Mouse (Mus musculus): ENCODE results near the gene Als2cr12. TPM values are rescaled to one million over a fixed set of nuclear protein-coding genes. Genes with fewer than 3 reads are reported as not detected.
A peak's percentile ranks its signal among the peaks of the same experiment; 100 is the strongest.

The Als2cr12 gene
- polyA plus RNA-seq, 2 experiments: 0.12 TPM; not detected in 1

DNA sequence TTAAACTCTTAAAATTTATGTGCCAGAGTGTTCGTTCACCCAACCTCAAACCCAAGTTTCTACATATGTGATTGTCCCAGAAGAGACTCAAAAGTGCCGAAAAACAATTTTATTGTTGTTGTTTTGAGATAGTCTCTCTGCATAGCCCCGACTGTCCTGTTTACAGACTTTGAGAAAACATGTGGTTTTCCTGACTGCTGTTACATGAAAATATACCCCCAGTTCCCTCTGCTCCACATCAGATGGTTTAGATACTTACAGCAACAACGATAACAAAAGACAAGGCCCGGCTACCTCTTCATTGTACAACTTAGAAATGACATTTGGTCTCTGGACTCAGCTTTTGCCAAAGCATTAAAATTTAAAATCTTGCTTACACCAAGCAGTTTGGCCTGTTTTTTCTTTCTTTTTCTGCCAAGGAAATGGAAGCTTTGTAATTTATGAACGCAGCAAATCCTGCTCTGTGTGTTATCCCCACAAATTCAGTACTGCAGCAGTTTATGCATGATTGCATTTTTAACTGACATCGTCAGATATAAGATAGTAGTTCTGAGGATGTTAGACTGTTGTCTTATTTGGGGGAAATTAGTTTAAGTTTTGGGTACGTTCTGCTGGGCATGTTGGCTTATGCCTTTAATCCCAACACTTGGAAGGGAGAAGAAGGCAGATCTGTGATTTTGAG lies 21.9 kb upstream of the Als2cr12 start:
- no peaks in the 10 kb centered on the region for H3K9me3 ChIP-seq (ENCODE audit: control insufficient read depth, low read length)
- 90% methylated on average over 8 of the region's 8 CpGs for whole genome bisulfite sequencing
- H3K4me3 ChIP-seq (replicated peaks; ENCODE audit: low read length): no peak overlapping the region
- ATAC-seq (ENCODE audit: low FRiP score, low read depth) (no peak), DNase-seq (ENCODE audit: low spot score) (no peak)
- H3K4me1 ChIP-seq (ENCODE audit: control insufficient read depth, insufficient read depth, low read length): peaks cover 19% of the 10 kb centered on the region
- H3K4me2 ChIP-seq (replicated peaks; ENCODE audit: low read depth, low read length, severe bottlenecking): no peak overlapping the region
- no peaks in the 10 kb centered on the region for H3K27me3 ChIP-seq (ENCODE audit: control insufficient read depth, insufficient read depth, low read length)
- TF ChIP-seq POLR2A (IDR thresholded peaks at IDR 0.05; ENCODE audit: borderline replicate concordance, extremely low read depth, insufficient read depth, insufficient read length): no peak
- H3K27ac ChIP-seq (replicated peaks; ENCODE audit: low read depth, low read length): no peak overlapping the region
- peaks cover 33% of the 10 kb centered on the region for H3K36me3 ChIP-seq (ENCODE audit: control insufficient read depth, insufficient read depth, low read length)
- H3K9ac ChIP-seq (ENCODE audit: low read depth, low read length, severe bottlenecking): no peak overlapping the region

DNA sequence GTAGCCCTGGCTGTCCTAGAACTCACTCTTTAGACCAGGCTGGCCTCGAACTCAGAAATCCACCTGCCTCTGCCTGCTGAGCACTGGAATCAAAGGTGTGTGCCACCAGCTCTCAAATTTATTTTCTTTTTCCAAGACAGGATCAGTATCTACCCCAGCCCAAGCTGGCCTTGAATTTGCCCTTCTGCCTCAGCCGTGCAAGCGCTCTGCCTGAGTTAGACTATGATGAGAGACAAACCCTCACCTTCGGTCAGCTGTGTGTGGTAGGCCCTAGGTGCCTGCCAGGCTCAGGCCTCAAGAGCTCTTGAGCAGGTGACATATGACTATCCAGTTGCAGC lies 21.1 kb upstream of the Als2cr12 start:
- DNase-seq (ENCODE audit: low spot score) (no peak), ATAC-seq (ENCODE audit: low FRiP score, low read depth) (no peak)
- Histone ChIP-seq H3K4me2 (replicated peaks; ENCODE audit: low read depth, low read length, severe bottlenecking) (no peak overlapping the region), H3K4me3 (replicated peaks; ENCODE audit: low read length) (no peak overlapping the region), H3K9ac (ENCODE audit: low read depth, low read length, severe bottlenecking) (no peak overlapping the region), H3K9me3 (ENCODE audit: control insufficient read depth, low read length) (no peaks in the 10 kb centered on the region), H3K4me1 (ENCODE audit: control insufficient read depth, insufficient read depth, low read length) (peaks cover 19% of the 10 kb centered on the region), H3K27me3 (ENCODE audit: control insufficient read depth, insufficient read depth, low read length) (no peaks in the 10 kb centered on the region), H3K27ac (replicated peaks; ENCODE audit: low read depth, low read length) (no peak overlapping the region), H3K36me3 (ENCODE audit: control insufficient read depth, insufficient read depth, low read length) (peaks cover 29% of the 10 kb centered on the region)
- 97% methylated on average over 4 of the region's 4 CpGs for WGBS
- TF ChIP-seq POLR2A (IDR thresholded peaks at IDR 0.05; ENCODE audit: borderline replicate concordance, extremely low read depth, insufficient read depth, insufficient read length): no peak

DNA sequence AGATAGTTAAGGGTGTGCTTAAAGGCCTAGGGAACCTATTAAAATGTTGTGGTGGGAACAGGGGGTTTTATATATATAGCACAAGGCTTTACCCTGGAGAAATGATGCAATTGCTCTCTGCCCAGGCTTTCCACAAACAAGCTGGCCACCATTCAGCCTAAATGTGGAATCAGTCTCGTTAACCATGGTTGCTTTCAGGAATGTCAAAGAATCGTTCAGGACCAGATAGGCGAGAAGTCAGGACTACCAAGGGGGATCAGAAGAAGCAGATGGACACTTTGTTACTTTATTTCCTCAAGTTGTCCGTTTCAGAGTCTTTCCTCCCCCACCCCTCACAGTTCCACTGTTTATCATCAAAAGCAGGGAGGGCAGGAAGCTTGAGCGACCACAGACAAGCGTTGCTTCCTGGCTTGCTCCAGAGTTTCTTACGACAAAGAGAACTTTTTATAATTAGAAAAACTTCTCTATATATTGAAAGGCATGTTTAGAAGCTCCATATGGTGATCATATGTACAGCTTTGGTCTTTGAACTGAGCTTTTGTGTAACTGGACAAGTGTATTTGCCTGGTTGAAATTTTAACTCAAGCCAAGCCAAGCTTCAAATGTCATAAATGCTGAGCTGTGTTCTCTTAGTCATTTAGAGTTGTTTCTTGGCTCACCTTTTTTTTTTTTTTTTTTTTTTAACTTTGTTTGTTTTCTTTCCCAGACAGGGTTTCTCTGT lies 20.5 kb upstream of the Als2cr12 start:
- WGBS: 34% methylated on average over 7 of the region's 7 CpGs
- no peak for ATAC-seq (ENCODE audit: low FRiP score, low read depth)
- Histone ChIP-seq H3K4me2 (replicated peaks; ENCODE audit: low read depth, low read length, severe bottlenecking) (peak overlapping the region; percentile 30), H3K4me1 (ENCODE audit: control insufficient read depth, insufficient read depth, low read length) (peaks cover 19% of the 10 kb centered on the region), H3K9ac (ENCODE audit: low read depth, low read length, severe bottlenecking) (no peak overlapping the region), H3K27me3 (ENCODE audit: control insufficient read depth, insufficient read depth, low read length) (no peaks in the 10 kb centered on the region), H3K36me3 (ENCODE audit: control insufficient read depth, insufficient read depth, low read length) (peaks cover 29% of the 10 kb centered on the region), H3K4me3 (replicated peaks; ENCODE audit: low read length) (no peak overlapping the region), H3K27ac (replicated peaks; ENCODE audit: low read depth, low read length) (0 out of 2 replicates have a peak overlapping the region, but pooled peaks have one; percentile 33), H3K9me3 (ENCODE audit: control insufficient read depth, low read length) (no peaks in the 10 kb centered on the region)
- peak; percentile 9 for DNase-seq (ENCODE audit: low spot score)
- TF ChIP-seq POLR2A (IDR thresholded peaks at IDR 0.05; ENCODE audit: borderline replicate concordance, extremely low read depth, insufficient read depth, insufficient read length): no peak

DNA sequence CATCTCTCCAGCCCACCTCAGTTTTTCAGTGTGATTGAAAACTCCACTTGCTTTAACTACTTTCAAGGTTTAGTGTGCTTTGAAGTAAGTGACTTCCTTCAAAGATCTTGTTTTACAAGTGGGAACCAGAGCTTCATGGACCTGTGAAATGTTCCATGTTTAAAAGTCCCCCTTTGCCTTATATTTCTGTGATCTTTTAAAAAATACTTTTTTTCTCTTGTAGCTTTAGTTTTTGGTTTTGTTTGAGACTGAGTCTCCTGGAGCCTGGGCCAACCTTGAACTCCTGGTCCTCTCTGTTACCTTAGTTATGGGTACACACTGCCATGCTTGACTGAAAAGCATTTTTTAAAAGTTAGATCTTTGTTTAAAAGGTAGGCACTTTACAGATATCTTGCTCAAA lies 19.7 kb upstream of the Als2cr12 start:
- TF ChIP-seq POLR2A (IDR thresholded peaks at IDR 0.05; ENCODE audit: borderline replicate concordance, extremely low read depth, insufficient read depth, insufficient read length): no peak
- Histone ChIP-seq H3K4me1 (ENCODE audit: control insufficient read depth, insufficient read depth, low read length) (peaks cover 20% of the 10 kb centered on the region), H3K4me3 (replicated peaks; ENCODE audit: low read length) (no peak overlapping the region), H3K9ac (ENCODE audit: low read depth, low read length, severe bottlenecking) (no peak overlapping the region), H3K9me3 (ENCODE audit: control insufficient read depth, low read length) (no peaks in the 10 kb centered on the region), H3K4me2 (replicated peaks; ENCODE audit: low read depth, low read length, severe bottlenecking) (0 out of 2 replicates have a peak overlapping the region, but pooled peaks have one; percentile 77), H3K27me3 (ENCODE audit: control insufficient read depth, insufficient read depth, low read length) (no peaks in the 10 kb centered on the region), H3K36me3 (ENCODE audit: control insufficient read depth, insufficient read depth, low read length) (peaks cover 26% of the 10 kb centered on the region), H3K27ac (replicated peaks; ENCODE audit: low read depth, low read length) (0 out of 2 replicates have a peak overlapping the region, but pooled peaks have one; percentile 33)
- DNase-seq (ENCODE audit: low spot score) (no peak), ATAC-seq (ENCODE audit: low FRiP score, low read depth) (no peak)

DNA sequence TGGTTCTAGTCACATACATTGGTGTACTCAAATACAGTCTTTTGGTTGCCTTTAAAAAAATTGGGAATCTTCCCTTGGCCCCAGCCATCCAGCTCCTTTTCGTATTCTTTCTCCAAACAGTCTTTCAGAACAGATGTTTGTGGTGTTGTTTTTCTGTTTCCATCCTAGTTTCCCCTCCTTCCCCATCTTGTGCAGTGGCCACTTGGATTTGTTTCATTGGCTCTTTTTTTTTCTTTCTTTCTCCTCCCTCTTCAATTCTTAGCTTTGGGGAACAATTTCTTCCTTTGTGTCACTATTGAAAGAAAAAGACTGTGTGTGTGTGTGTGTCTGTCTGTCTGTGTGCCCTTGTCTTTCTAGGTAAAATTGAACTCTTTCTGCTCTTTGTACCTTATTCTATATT lies 18.6 kb upstream of the Als2cr12 start:
- no peak for TF ChIP-seq POLR2A (IDR thresholded peaks at IDR 0.05; ENCODE audit: borderline replicate concordance, extremely low read depth, insufficient read depth, insufficient read length)
- Histone ChIP-seq H3K4me1 (ENCODE audit: control insufficient read depth, insufficient read depth, low read length) (peaks cover 20% of the 10 kb centered on the region), H3K9ac (ENCODE audit: low read depth, low read length, severe bottlenecking) (peak overlapping the region; percentile 80; the same call in 1 of the 2 replicates), H3K36me3 (ENCODE audit: control insufficient read depth, insufficient read depth, low read length) (peaks cover 26% of the 10 kb centered on the region), H3K27ac (replicated peaks; ENCODE audit: low read depth, low read length) (peak overlapping the region; percentile 95; the same call in 1 of the 2 replicates), H3K4me2 (replicated peaks; ENCODE audit: low read depth, low read length, severe bottlenecking) (peak overlapping the region; percentile 77), H3K27me3 (ENCODE audit: control insufficient read depth, insufficient read depth, low read length) (no peaks in the 10 kb centered on the region), H3K9me3 (ENCODE audit: control insufficient read depth, low read length) (no peaks in the 10 kb centered on the region), H3K4me3 (replicated peaks; ENCODE audit: low read length) (peak overlapping the region; percentile 64)
- DNase-seq (ENCODE audit: low spot score) (no peak), ATAC-seq (ENCODE audit: low FRiP score, low read depth) (no peak)
- 61% methylated on average over 1 of the region's 1 CpGs for WGBS
